Mouse (Mus musculus): ENCODE measurements at regions not wholly inside any gene's neighbourhood (a gene's known extent, or its start where the extent isn't known, plus 50 kb on each side); places are given as distances from the start of the nearest gene placed in this dataset.

DNA sequence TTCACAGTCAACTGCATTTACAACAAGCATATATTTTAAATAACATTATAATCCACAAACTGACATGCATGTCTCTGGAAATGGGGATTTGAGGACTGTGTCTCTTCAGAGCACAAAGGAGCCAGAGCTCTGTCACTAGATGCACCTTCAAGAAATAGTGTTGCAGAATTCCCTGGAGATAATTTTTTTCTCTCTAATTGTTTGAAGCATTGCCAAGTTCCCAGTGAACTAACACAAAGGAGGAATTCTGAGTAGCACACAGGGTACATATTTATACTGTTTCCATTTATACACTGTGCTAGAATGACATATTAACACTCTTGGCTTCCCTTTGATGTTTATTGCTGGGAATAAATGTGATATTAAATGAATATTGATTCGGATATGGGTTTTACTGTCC lies 107.4 kb upstream of the Nox3 start:
- no peak for TF ChIP-seq CTCF (IDR thresholded peaks at IDR 0.05; ENCODE audit: borderline replicate concordance, insufficient read depth, low read depth, low read length)
- TF ChIP-seq POLR2A (IDR thresholded peaks at IDR 0.05; ENCODE audit: borderline replicate concordance, insufficient read depth, low read length) = no peak

Data from cerebellum, adult 2 months (tissue).